Mouse (Mus musculus): ENCODE data around the gene Cacna2d2. TPM values are rescaled to one million over a fixed set of nuclear protein-coding genes. Genes with fewer than 3 reads are reported as not detected.

Gene Cacna2d2
- polyA plus RNA-seq, 1 experiment: 0.48 TPM

GRCm38 (mm10) chr9:107369270-107370105 is 29.9 kb upstream of the Cacna2d2 start:
- TF ChIP-seq CTCF (conservative IDR thresholded peaks at IDR 0.05; ENCODE audit: insufficient read depth, insufficient read length, low read depth, low read length) (no peak), POLR2A (IDR thresholded peaks at IDR 0.05; ENCODE audit: low read depth, low read length) (no peak)
- 42% methylated on average over 10 of the region's 10 CpGs for WGBS
- H3K36me3 ChIP-seq (ENCODE audit: control insufficient read depth, insufficient read depth, low read length): no peaks in the 10 kb centered on the region
- H3K4me1 ChIP-seq (ENCODE audit: control insufficient read depth, insufficient read depth, low read length): no peaks in the 10 kb centered on the region
- H3K27me3 ChIP-seq (replicated peaks; ENCODE audit: control insufficient read depth, insufficient read depth, low read length): no peaks in the 10 kb centered on the region
- no peak for DNase-seq
- no peak overlapping the region for H3K4me3 ChIP-seq (ENCODE audit: insufficient read depth, low read depth, low read length)
- no peak overlapping the region for H3K27ac ChIP-seq (ENCODE audit: insufficient read depth, low read depth, low read length)

- H3K4me1 ChIP-seq (ENCODE audit: control insufficient read depth, insufficient read depth, low read length): no peaks in the 10 kb centered on the region
- no peaks in the 10 kb centered on the region for H3K36me3 ChIP-seq (ENCODE audit: control insufficient read depth, insufficient read depth, low read length)
- 17% methylated on average over 4 of the region's 4 CpGs for WGBS
- no peak overlapping the region for H3K27ac ChIP-seq (ENCODE audit: insufficient read depth, low read depth, low read length)
- no peak for TF ChIP-seq CTCF (conservative IDR thresholded peaks at IDR 0.05; ENCODE audit: insufficient read depth, insufficient read length, low read depth, low read length)
- no peak for TF ChIP-seq POLR2A (IDR thresholded peaks at IDR 0.05; ENCODE audit: low read depth, low read length)
- H3K4me3 ChIP-seq (ENCODE audit: insufficient read depth, low read depth, low read length): no peak overlapping the region
- no peak for DNase-seq
- no peaks in the 10 kb centered on the region for H3K27me3 ChIP-seq (replicated peaks; ENCODE audit: control insufficient read depth, insufficient read depth, low read length)
These were observed 29.3 kb upstream of the Cacna2d2 start for GRCm38 (mm10) chr9:107370106-107370463.

- Histone ChIP-seq H3K4me1 (ENCODE audit: control insufficient read depth, insufficient read depth, low read length) (no peaks in the 10 kb centered on the region), H3K27me3 (replicated peaks; ENCODE audit: control insufficient read depth, insufficient read depth, low read length) (no peaks in the 10 kb centered on the region), H3K27ac (ENCODE audit: insufficient read depth, low read depth, low read length) (no peak overlapping the region), H3K4me3 (ENCODE audit: insufficient read depth, low read depth, low read length) (no peak overlapping the region), H3K36me3 (ENCODE audit: control insufficient read depth, insufficient read depth, low read length) (no peaks in the 10 kb centered on the region)
- DNase-seq: no peak
- TF ChIP-seq POLR2A (IDR thresholded peaks at IDR 0.05; ENCODE audit: low read depth, low read length) (no peak), CTCF (conservative IDR thresholded peaks at IDR 0.05; ENCODE audit: insufficient read depth, insufficient read length, low read depth, low read length) (no peak)
- WGBS: 58% methylated on average over 4 of the region's 4 CpGs
These were observed 27.0 kb upstream of the Cacna2d2 start for GRCm38 (mm10) chr9:107372441-107372840.

GRCm38 (mm10) chr9:107374623-107375022 is 24.8 kb upstream of the Cacna2d2 start:
- 13% methylated on average over 8 of the region's 8 CpGs for WGBS

GRCm38 (mm10) chr9:107375451-107375850 is 24.0 kb upstream of the Cacna2d2 start:
- no peaks in the 10 kb centered on the region for H3K36me3 ChIP-seq (ENCODE audit: control insufficient read depth, insufficient read depth, low read length)
- 34% methylated on average over 5 of the region's 5 CpGs for WGBS
- TF ChIP-seq POLR2A (IDR thresholded peaks at IDR 0.05; ENCODE audit: low read depth, low read length): no peak
- TF ChIP-seq CTCF (conservative IDR thresholded peaks at IDR 0.05; ENCODE audit: insufficient read depth, insufficient read length, low read depth, low read length): no peak
- no peak overlapping the region for H3K27ac ChIP-seq (ENCODE audit: insufficient read depth, low read depth, low read length)
- no peak for DNase-seq
- no peak overlapping the region for H3K4me3 ChIP-seq (ENCODE audit: insufficient read depth, low read depth, low read length)
- H3K27me3 ChIP-seq (replicated peaks; ENCODE audit: control insufficient read depth, insufficient read depth, low read length): no peaks in the 10 kb centered on the region
- no peaks in the 10 kb centered on the region for H3K4me1 ChIP-seq (ENCODE audit: control insufficient read depth, insufficient read depth, low read length)

More at GRCm38 (mm10) chr9:107374623-107375022, 24.8 kb upstream of the Cacna2d2 start:
- Histone ChIP-seq H3K4me1 (ENCODE audit: control insufficient read depth, insufficient read depth, low read length) (no peaks in the 10 kb centered on the region), H3K27ac (ENCODE audit: insufficient read depth, low read depth, low read length) (no peak overlapping the region), H3K27me3 (replicated peaks; ENCODE audit: control insufficient read depth, insufficient read depth, low read length) (no peaks in the 10 kb centered on the region), H3K36me3 (ENCODE audit: control insufficient read depth, insufficient read depth, low read length) (no peaks in the 10 kb centered on the region), H3K4me3 (ENCODE audit: insufficient read depth, low read depth, low read length) (no peak overlapping the region)
- no peak for TF ChIP-seq POLR2A (IDR thresholded peaks at IDR 0.05; ENCODE audit: low read depth, low read length)
- TF ChIP-seq CTCF (conservative IDR thresholded peaks at IDR 0.05; ENCODE audit: insufficient read depth, insufficient read length, low read depth, low read length): peak; percentile 26; the same call in 1 of the 2 replicates
- DNase-seq: no peak

GRCm38 (mm10) chr9:107377961-107378512 is 21.4 kb upstream of the Cacna2d2 start:
- TF ChIP-seq CTCF (conservative IDR thresholded peaks at IDR 0.05; ENCODE audit: insufficient read depth, insufficient read length, low read depth, low read length) (no peak), POLR2A (IDR thresholded peaks at IDR 0.05; ENCODE audit: low read depth, low read length) (no peak)
- Histone ChIP-seq H3K27ac (ENCODE audit: insufficient read depth, low read depth, low read length) (no peak overlapping the region), H3K36me3 (ENCODE audit: control insufficient read depth, insufficient read depth, low read length) (no peaks in the 10 kb centered on the region), H3K4me3 (ENCODE audit: insufficient read depth, low read depth, low read length) (peak overlapping the region; percentile 7; the same call in 1 of the 2 replicates), H3K4me1 (ENCODE audit: control insufficient read depth, insufficient read depth, low read length) (no peaks in the 10 kb centered on the region), H3K27me3 (replicated peaks; ENCODE audit: control insufficient read depth, insufficient read depth, low read length) (no peaks in the 10 kb centered on the region)
- 1% methylated on average over 35 of the region's 35 CpGs for WGBS
- DNase-seq: no peak

- TF ChIP-seq CTCF (conservative IDR thresholded peaks at IDR 0.05; ENCODE audit: insufficient read depth, insufficient read length, low read depth, low read length): no peak
- Histone ChIP-seq H3K27me3 (replicated peaks; ENCODE audit: control insufficient read depth, insufficient read depth, low read length) (no peaks in the 10 kb centered on the region), H3K4me1 (ENCODE audit: control insufficient read depth, insufficient read depth, low read length) (no peaks in the 10 kb centered on the region), H3K27ac (ENCODE audit: insufficient read depth, low read depth, low read length) (no peak overlapping the region), H3K4me3 (ENCODE audit: insufficient read depth, low read depth, low read length) (no peak overlapping the region), H3K36me3 (ENCODE audit: control insufficient read depth, insufficient read depth, low read length) (no peaks in the 10 kb centered on the region)
- peak; percentile 11 for DNase-seq
- WGBS: 6% methylated on average over 8 of the region's 8 CpGs
These were observed 17.7 kb upstream of the Cacna2d2 start for GRCm38 (mm10) chr9:107381723-107382122.

Data from kidney, adult 2 months (tissue).